Mouse (Mus musculus) embryonic facial prominence, embryonic 13.5 days (tissue): ENCODE data around the gene Ehbp1l1. TPM values are rescaled to one million over a fixed set of nuclear protein-coding genes. Genes with fewer than 3 reads are reported as not detected.
A peak's percentile ranks its signal among the peaks of the same experiment; 100 is the strongest.

ENCODE experiments used
- ATAC-seq: fragments of 200-750 bp; cut with Nextera tagmentation; 2 replicates; pipeline ENCODE4 v1.8.0; 2017; ENCODE audit warnings: low read depth; ENCODE audit not compliant: insufficient number of reproducible peaks, insufficient read depth, low FRiP score, low TSS enrichment
- H3K27ac ChIP-seq: fragments of 300-500 bp; sonication (generic); 2 replicates; pipeline ENCODE4 v1.5.1; 2015; ENCODE audit warnings: moderate library complexity, mild to moderate bottlenecking, inconsistent platforms
- H3K27me3 ChIP-seq: fragments of 300-500 bp; sonication (generic); 2 replicates; pipeline ENCODE4 v1.6.1; 2015; ENCODE audit warnings: mild to moderate bottlenecking, inconsistent platforms
- H3K36me3 ChIP-seq: fragments of 300-500 bp; sonication (generic); 2 replicates; pipeline ENCODE4 v1.6.1; 2015; ENCODE audit warnings: mild to moderate bottlenecking, inconsistent platforms
- H3K4me1 ChIP-seq: fragments of 300-500 bp; sonication (generic); 2 replicates; pipeline ENCODE4 v1.6.1; 2015; ENCODE audit warnings: inconsistent platforms
- H3K4me2 ChIP-seq: fragments of 300-500 bp; sonication (generic); 2 replicates; pipeline ENCODE4 v1.6.1; 2015; ENCODE audit warnings: moderate library complexity, mild to moderate bottlenecking, inconsistent platforms
- H3K4me3 ChIP-seq: fragments of 300-500 bp; sonication (generic); 2 replicates; pipeline ENCODE4 v1.5.1; 2015; ENCODE audit warnings: mild to moderate bottlenecking, inconsistent platforms
- H3K9ac ChIP-seq: fragments of 300-500 bp; sonication (generic); 2 replicates; pipeline ENCODE4 v1.6.1; 2015; ENCODE audit warnings: mild to moderate bottlenecking, inconsistent platforms
- H3K9me3 ChIP-seq: fragments of 300-500 bp; sonication (generic); 2 replicates; pipeline ENCODE4 v1.6.1; 2016; ENCODE audit warnings: inconsistent platforms
- WGBS: fragments of 180-500 bp; shearing (Covaris S2); methylation state at CpG from one replicate; pipeline ENCODE4 v1.1.7; 2015; ENCODE audit warnings: mixed read lengths; 5-methylcytosine and 5-hydroxymethylcytosine counted together
- polyA plus RNA-seq: library from polyadenylated mRNA; unstranded; fragments of >200 nt; fragmentation: Nextera tagmentation; extraction: Ambion mirVana; gene quantifications from 2 replicates; pipeline ENCODE4 v1.2.1, GENCODE M21; 2015

The Ehbp1l1 gene
- 9.9 and 14.0 TPM in 2 replicates for polyA plus RNA-seq

GRCm38 (mm10) chr19:5725767-5726515, at the start of gene Ehbp1l1:
Gene Ehbp1l1, minus strand, starts transcription at chr19:5726317.
- peak within 1 kb of the TSS; percentile 72 for H3K27ac ChIP-seq
- peaks cover 45% of the 10 kb centered on the region for H3K36me3 ChIP-seq
- H3K27me3 ChIP-seq: no peaks in the 10 kb centered on the region
- H3K4me3 ChIP-seq: peak within 1 kb of the TSS; percentile 95
- H3K4me2 ChIP-seq: peak within 1 kb of the TSS; percentile 99
- H3K4me1 ChIP-seq: peaks cover 61% of the 10 kb centered on the region
- peak within 1 kb of the TSS; percentile 99 for H3K9ac ChIP-seq
- 10% methylated on average over 49 of the region's 49 CpGs for WGBS
- H3K9me3 ChIP-seq: no peaks in the 10 kb centered on the region
- ATAC-seq: no peak

- WGBS: under 1% methylated on average over 61 of the region's 64 CpGs
- peak; percentile 90 for ATAC-seq
- H3K27ac ChIP-seq: peak within 1 kb of the TSS; percentile 78
- peaks cover 39% of the 10 kb centered on the region for H3K36me3 ChIP-seq
- peak within 1 kb of the TSS; percentile 91 for H3K4me2 ChIP-seq
- H3K27me3 ChIP-seq: no peaks in the 10 kb centered on the region
- peak within 1 kb of the TSS; percentile 92 for H3K9ac ChIP-seq
- peak within 1 kb of the TSS; percentile 81 for H3K4me3 ChIP-seq
- H3K9me3 ChIP-seq: no peaks in the 10 kb centered on the region
- H3K4me1 ChIP-seq: peaks cover 13% of the 10 kb centered on the region
Observed at GRCm38 (mm10) chr19:5770925-5771860, 45.1 kb upstream of the Ehbp1l1 start, which contains the start of gene Scyl1. Gene Scyl1, minus strand, starts transcription at chr19:5771419.

GRCm38 (mm10) chr19:5770311-5770710, 44.2 kb upstream of the Ehbp1l1 start:
- Histone ChIP-seq H3K36me3 (peaks cover 48% of the 10 kb centered on the region), H3K4me2 (peak overlapping the region; percentile 91), H3K9me3 (no peaks in the 10 kb centered on the region), H3K9ac (peak overlapping the region; percentile 92), H3K27me3 (no peaks in the 10 kb centered on the region), H3K27ac (peak overlapping the region; percentile 78; the same call in 1 of the 2 replicates), H3K4me3 (peak overlapping the region; percentile 81), H3K4me1 (peaks cover 13% of the 10 kb centered on the region)
- no peak for ATAC-seq
- 43% methylated on average over 9 of the region's 9 CpGs for WGBS

GRCm38 (mm10) chr19:5767271-5767670, 41.2 kb upstream of the Ehbp1l1 start:
- WGBS: 86% methylated on average over 4 of the region's 4 CpGs
- no peak overlapping the region for H3K4me2 ChIP-seq
- H3K4me1 ChIP-seq: peaks cover 13% of the 10 kb centered on the region
- H3K4me3 ChIP-seq: no peak overlapping the region
- H3K9me3 ChIP-seq: no peaks in the 10 kb centered on the region
- H3K36me3 ChIP-seq: peaks cover 75% of the 10 kb centered on the region
- no peak for ATAC-seq
- H3K27ac ChIP-seq: no peak overlapping the region
- no peaks in the 10 kb centered on the region for H3K27me3 ChIP-seq
- H3K9ac ChIP-seq: no peak overlapping the region

- H3K4me1 ChIP-seq: no peaks in the 10 kb centered on the region
- H3K4me3 ChIP-seq: no peak overlapping the region
- no peak for ATAC-seq
- no peaks in the 10 kb centered on the region for H3K9me3 ChIP-seq
- H3K27me3 ChIP-seq: peaks cover 8% of the 10 kb centered on the region
- no peak overlapping the region for H3K4me2 ChIP-seq
- no peak overlapping the region for H3K9ac ChIP-seq
- 91% methylated on average over 6 of the region's 6 CpGs for WGBS
- peaks cover 97% of the 10 kb centered on the region for H3K36me3 ChIP-seq
- H3K27ac ChIP-seq: no peak overlapping the region
Observed at GRCm38 (mm10) chr19:5763163-5763562, 37.0 kb upstream of the Ehbp1l1 start.

- peaks cover 86% of the 10 kb centered on the region for H3K36me3 ChIP-seq
- no peaks in the 10 kb centered on the region for H3K9me3 ChIP-seq
- peaks cover 14% of the 10 kb centered on the region for H3K4me1 ChIP-seq
- no peak overlapping the region for H3K9ac ChIP-seq
- no peak overlapping the region for H3K4me3 ChIP-seq
- WGBS: 90% methylated on average over 14 of the region's 14 CpGs
- H3K4me2 ChIP-seq: no peak overlapping the region
- ATAC-seq: no peak
- H3K27ac ChIP-seq: no peak overlapping the region
- peaks cover 47% of the 10 kb centered on the region for H3K27me3 ChIP-seq
Observed at GRCm38 (mm10) chr19:5758878-5759403, 32.8 kb upstream of the Ehbp1l1 start.

- WGBS: 18% methylated on average over 36 of the region's 36 CpGs
- H3K4me3 ChIP-seq: peak overlapping the region; percentile 22
- ATAC-seq: no peak
Observed at GRCm38 (mm10) chr19:5756991-5757636, 31.0 kb upstream of the Ehbp1l1 start.

GRCm38 (mm10) chr19:5756321-5756985, 30.3 kb upstream of the Ehbp1l1 start:
- H3K27ac ChIP-seq: no peak overlapping the region
- H3K4me2 ChIP-seq: peak overlapping the region; percentile 48
- peaks cover 67% of the 10 kb centered on the region for H3K27me3 ChIP-seq
- no peaks in the 10 kb centered on the region for H3K9me3 ChIP-seq
- H3K4me1 ChIP-seq: peaks cover 20% of the 10 kb centered on the region
- H3K36me3 ChIP-seq: peaks cover 75% of the 10 kb centered on the region
- 13% methylated on average over 29 of the region's 29 CpGs for WGBS
- no peak for ATAC-seq
- H3K9ac ChIP-seq: peak overlapping the region; percentile 58
- H3K4me3 ChIP-seq: peak overlapping the region; percentile 22

More at GRCm38 (mm10) chr19:5756991-5757636, 31.0 kb upstream of the Ehbp1l1 start:
- Histone ChIP-seq H3K9me3 (no peaks in the 10 kb centered on the region), H3K4me2 (peak overlapping the region; percentile 48), H3K4me1 (peaks cover 14% of the 10 kb centered on the region), H3K9ac (peak overlapping the region; percentile 58), H3K36me3 (peaks cover 81% of the 10 kb centered on the region), H3K27me3 (peaks cover 60% of the 10 kb centered on the region), H3K27ac (no peak overlapping the region)

GRCm38 (mm10) chr19:5751742-5752141, 25.6 kb upstream of the Ehbp1l1 start:
- Histone ChIP-seq H3K9me3 (no peaks in the 10 kb centered on the region), H3K4me1 (peaks cover 22% of the 10 kb centered on the region), H3K4me2 (0 out of 2 replicates have a peak overlapping the region, but pooled peaks have one; percentile 5), H3K27ac (no peak overlapping the region), H3K9ac (0 out of 2 replicates have a peak overlapping the region, but pooled peaks have one; percentile 36), H3K36me3 (peaks cover 50% of the 10 kb centered on the region), H3K27me3 (peaks cover 87% of the 10 kb centered on the region), H3K4me3 (peak overlapping the region; percentile 3; the same call in 1 of the 2 replicates)
- 10% methylated on average over 20 of the region's 20 CpGs for WGBS
- no peak for ATAC-seq

GRCm38 (mm10) chr19:5750951-5751350, 24.8 kb upstream of the Ehbp1l1 start:
- peaks cover 46% of the 10 kb centered on the region for H3K36me3 ChIP-seq
- H3K9me3 ChIP-seq: no peaks in the 10 kb centered on the region
- 10% methylated on average over 22 of the region's 22 CpGs for WGBS
- H3K27ac ChIP-seq: no peak overlapping the region
- H3K4me2 ChIP-seq: 0 out of 2 replicates have a peak overlapping the region, but pooled peaks have one; percentile 7
- H3K9ac ChIP-seq: peak overlapping the region; percentile 36; the same call in 1 of the 2 replicates
- H3K27me3 ChIP-seq: peaks cover 87% of the 10 kb centered on the region
- no peak for ATAC-seq
- H3K4me1 ChIP-seq: peaks cover 23% of the 10 kb centered on the region
- H3K4me3 ChIP-seq: 0 out of 2 replicates have a peak overlapping the region, but pooled peaks have one; percentile 3
